Mouse (Mus musculus): ENCODE data around the gene Aspdh.

DNA sequence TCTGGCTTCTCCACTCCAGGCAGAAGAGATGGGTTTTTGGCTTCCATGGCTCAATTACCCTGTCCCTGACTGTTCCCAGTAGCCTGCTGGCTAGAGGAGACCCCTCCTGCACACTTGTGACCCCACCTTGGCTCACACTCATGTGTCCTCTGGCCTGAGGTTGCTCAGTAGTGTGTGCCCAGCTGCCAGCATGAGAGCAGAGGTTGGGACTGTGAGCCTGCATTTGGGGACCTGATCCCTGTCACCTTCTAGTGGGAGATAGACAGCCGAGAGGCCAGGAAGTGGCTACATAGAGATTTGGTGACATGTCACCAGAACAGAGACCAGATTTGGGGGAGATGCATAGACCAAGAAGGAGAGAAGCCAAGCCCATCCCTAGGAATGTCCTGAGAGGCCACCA lies 28.0 kb upstream of the Aspdh start:
- no peak for TF ChIP-seq CTCF (IDR thresholded peaks at IDR 0.05; ENCODE audit: low read depth)
- TF ChIP-seq EP300 (optimal IDR thresholded peaks at IDR 0.05): no peak
